Mouse (Mus musculus): ENCODE data around the gene Tuft1. TPM values are rescaled to one million over a fixed set of nuclear protein-coding genes. Genes with fewer than 3 reads are reported as not detected.
A peak's percentile ranks its signal among the peaks of the same experiment; 100 is the strongest.
"Not testable (repeated sequence)": the region's sequence is repeated elsewhere in the genome, so short reads cannot be mapped to it uniquely, and the experiment has no call there.

Gene Tuft1
- total RNA-seq, 2 experiments from 2014 or later, result 6.6 to 7.4 TPM

DNA sequence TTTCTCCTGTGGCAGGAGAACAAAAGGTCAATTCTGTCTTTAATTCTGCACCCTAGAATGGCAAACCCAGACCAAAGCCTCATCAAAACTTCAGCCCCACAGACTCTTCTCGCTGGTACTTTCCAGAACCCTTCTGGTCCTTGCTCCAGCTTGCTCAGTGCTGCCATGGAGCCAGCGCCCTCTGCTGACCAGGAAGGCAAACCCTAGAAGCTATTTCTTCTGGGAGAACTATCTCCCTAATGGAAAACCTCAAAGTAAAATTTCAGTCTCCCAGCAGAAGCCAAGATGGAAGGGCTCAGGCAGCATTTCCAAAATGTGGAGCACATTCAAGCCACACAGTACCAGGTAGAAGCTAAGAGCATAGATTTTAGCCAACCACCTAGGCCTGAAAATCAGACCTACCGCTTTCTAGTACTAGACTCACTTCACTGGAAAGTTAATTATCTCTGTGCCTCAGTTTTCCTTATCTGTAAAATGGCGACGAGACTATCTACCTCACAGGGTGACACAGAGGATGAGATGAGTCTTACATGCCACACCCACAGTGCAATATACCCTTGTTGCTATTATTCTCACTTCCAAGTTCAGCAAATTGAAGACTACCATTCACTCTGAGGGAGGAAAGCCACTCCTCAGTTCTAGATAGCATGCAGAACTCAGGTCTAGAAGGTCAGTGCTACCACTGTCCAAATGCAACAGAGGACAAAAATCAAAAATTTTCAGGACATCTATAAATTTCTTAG lies 6.6 kb upstream of the Tuft1 start:
- 0 out of 2 replicates have a peak, but pooled peaks have one; percentile 43 for ATAC-seq (replicated peaks; ENCODE audit: low FRiP score, low TSS enrichment, poor library complexity, severe bottlenecking)

DNA sequence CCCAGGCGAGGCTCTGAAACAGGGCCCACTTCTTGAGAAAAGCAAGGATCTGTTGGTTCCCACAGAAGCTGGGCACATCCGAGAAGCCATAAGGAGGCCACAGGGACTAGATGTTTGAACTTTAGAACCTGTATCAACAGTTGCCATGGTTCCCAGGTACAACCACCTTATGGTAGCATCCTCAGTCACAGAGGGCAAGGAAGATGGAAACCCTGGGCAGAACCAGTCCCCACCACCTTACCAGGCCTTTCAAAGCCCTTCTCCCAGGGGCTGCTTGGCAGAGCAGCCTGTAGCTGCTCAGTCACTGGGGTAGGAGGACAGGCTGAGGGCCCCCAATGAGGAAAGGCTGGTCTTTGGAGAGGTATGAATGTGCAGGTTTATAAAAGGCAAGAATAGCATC lies 2.2 kb upstream of the Tuft1 start:
- not testable (repeated sequence) for ATAC-seq (replicated peaks; ENCODE audit: low FRiP score, low TSS enrichment, poor library complexity, severe bottlenecking)

DNA sequence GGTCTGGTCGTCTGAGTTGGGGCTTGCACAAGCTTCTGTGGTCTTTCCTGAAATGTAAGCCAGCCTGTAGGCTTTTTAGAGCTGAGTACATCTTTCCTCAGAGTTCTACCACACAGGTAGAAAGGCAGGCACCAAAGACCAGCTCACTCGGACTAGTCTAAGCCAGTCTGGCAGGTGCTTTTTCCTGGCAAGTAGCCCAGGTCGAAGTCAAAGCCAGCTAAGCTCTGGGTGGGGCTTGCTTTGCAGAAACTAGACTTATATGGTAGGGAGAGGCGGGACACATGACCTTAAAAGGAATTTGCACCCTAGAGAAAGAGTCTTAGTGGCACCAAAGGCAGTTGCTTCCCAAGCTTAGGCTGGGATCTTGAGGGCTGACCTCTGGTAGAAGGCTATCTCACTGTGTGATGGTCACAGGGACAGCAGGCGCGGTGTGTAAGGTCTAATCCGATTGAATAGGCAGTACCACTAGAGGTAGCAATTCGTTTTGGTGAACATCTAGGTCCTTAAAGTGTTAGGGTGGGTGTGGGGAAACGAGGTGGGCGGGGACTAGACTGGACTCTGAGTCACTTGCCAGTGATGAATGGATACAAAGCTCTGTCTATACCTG lies 573 bp upstream of the Tuft1 start:
- peak; percentile 76 for ATAC-seq (replicated peaks; ENCODE audit: low FRiP score, low TSS enrichment, poor library complexity, severe bottlenecking)

DNA sequence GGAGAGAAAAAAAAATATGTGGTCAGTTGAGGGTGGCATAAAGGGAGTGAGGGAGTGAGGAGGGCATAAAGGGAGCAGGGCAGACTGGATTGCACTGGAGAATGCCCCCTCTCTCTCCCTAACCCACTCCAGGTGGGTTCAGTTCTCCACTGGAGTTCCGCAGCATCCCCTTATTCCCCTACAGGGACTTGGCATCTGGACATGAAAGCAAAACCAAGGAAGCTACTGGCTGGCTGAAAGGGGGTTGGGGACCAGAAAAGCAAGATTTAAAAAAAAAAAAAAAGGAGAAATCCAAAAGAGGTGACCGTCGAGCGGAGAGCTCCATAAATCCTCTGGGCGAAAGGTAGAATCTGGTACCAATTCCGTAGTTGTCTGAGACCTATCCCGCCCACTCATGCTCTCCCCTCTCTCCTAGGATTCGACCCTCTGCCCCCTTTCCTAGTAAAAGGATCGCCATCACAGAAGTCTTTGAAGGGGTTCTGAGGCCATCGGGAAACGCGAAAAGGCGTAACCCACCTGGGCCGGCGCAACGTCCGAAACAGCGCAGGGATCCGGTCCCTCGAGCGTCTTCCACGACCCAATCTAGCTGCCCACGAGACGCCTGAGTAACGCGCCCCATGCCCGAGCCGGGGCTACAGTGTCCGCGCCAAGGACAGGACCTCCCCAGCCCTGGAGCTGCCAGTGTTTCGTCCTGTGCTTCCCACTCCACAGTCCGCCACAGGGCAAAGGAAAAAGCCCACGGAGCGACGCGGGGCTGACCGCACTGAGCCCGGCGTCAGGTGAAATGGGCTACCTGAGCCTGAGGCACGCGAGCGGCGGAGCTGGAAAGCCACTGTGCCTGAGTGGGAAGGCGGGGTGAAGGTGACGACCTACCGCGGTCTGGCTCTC lies 576 bp downstream of the Tuft1 start:
- ATAC-seq (replicated peaks; ENCODE audit: low FRiP score, low TSS enrichment, poor library complexity, severe bottlenecking), result not testable (repeated sequence)

DNA sequence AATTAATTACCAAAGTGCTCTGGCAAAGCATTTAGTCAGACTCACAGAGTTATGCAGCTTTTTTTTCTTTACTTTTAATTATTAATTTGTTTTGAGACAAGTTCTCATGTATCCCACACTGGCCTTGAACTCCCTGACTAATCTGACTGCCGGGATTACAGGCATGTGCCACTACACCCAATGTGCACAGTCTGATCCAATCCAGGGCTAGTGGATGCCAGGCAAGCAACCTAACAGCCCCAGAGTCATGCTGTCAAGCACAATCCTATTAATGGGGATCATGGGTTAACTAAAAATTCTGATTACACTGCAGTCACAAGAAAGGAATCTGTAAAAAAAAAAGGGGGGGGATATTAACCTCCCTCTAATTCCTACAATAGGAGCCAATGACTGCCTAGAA lies 4.7 kb downstream of the Tuft1 start:
- not testable (repeated sequence) for ATAC-seq (replicated peaks; ENCODE audit: low FRiP score, low TSS enrichment, poor library complexity, severe bottlenecking)

DNA sequence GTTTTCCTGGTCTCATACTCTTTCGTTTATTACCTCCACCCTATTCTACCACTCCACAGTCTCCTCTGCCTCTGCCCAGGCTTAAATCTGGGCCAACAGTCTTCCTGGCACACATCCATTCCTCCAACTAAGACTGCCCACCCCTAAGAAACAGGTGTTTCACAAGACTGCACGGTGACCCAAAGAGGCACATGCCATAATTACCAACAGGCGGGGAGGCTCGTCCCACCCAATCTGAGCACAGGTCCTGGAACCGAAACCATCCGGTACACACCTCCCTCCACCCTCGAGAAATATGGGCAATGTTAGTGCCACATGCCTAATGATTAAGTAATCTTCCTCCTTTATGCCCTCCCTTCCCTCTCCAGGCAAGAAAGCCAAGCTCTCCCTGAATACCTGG lies 8.3 kb downstream of the Tuft1 start:
- ATAC-seq (replicated peaks; ENCODE audit: low FRiP score, low TSS enrichment, poor library complexity, severe bottlenecking), result no peak

DNA sequence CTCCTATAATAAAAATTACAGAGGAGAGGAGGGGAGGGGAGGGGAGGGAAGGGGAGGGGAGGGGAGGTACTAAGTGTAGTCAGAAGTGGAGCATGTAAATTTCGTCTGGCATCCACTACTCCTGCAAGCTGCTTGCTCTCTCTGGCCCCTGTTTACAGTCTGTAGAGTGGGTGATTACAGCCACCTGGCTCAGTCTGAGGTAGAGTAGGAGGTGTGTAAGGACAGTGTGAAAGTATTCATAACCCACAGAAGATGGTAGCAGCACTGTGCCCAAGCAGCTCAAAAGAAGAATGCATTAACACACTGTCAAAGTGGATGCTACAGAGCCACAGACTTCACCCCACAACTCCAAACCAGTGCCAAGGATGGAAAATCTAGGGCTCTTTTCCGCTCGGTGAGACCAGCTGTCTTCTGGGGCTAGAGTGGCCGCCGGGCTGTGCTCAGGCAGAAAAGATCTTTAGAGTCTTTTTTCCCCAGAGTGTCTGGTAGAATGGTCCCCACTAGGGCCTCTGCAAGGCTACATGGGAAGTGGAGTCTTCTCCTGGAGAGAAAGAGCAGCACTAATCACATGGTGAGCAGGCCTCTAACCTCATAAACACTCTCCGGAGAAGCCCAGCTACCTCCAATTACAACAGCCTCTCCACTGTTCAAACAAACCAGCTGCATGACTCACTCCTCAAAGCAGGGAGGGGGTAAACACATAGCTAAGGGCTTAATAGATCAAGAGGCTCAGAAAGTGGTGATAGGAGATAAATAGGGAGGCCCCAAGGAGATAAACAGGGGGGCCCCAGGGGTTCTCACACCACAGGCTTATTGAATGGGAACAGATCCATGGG lies 9.7 kb downstream of the Tuft1 start:
- ATAC-seq (replicated peaks; ENCODE audit: low FRiP score, low TSS enrichment, poor library complexity, severe bottlenecking), result peak; percentile 53

DNA sequence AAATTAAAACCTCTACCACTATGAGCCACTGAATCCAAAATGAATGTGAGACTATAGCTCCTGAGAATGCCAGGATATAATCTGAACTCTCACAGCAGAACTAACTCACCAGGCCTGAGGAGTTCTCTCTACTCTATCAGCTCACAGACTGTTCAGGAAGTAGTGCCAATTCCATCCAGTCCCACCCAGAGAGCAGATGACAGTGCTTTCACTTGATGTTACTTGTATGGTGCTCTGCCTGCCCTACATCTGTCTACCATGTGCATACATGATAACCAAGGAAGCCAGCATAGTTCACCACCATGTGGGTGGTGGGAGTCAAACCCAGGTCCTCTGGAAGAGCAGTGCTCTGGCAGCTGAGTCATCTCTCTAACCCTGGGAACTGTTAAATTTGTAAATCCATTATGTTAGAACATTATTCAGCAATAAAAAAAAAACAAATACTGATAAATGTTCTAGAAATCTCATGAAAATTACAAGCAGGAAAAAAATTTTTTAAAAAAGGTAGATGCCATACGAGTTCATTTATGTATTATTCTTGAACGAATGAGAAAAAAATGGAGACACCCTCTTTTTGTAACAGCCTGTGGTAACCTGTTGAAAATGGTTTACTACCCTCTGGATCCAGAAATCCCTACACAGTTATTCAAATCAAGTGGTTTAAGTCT lies 16.0 kb downstream of the Tuft1 start, which contains the start of gene Gm10972:
Gm10972 (plus strand) TSS at position 618 of the 668 bp plus-strand sequence.
- ATAC-seq (replicated peaks; ENCODE audit: low FRiP score, low TSS enrichment, poor library complexity, severe bottlenecking), result peak; percentile 65

DNA sequence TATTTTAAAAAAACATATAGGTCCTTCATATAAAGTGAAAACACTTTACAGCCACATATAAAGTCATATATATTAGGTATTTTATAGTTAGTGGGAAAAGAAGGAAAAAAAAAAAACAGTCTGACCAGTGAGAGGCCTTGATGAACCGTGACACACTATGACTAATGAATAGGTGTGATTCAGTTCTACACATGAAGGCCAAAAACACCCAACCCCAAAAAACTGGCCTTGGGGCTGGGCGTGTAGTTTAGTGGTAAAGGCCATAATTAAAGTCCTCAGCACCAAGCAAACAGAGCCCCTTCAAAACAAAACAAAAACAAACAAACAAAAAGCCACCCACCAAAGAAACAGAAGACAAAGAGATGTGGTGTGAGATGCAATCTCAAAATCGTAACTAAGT lies 28.8 kb downstream of the Tuft1 start:
- ATAC-seq (replicated peaks; ENCODE audit: low FRiP score, low TSS enrichment, poor library complexity, severe bottlenecking), result no peak

DNA sequence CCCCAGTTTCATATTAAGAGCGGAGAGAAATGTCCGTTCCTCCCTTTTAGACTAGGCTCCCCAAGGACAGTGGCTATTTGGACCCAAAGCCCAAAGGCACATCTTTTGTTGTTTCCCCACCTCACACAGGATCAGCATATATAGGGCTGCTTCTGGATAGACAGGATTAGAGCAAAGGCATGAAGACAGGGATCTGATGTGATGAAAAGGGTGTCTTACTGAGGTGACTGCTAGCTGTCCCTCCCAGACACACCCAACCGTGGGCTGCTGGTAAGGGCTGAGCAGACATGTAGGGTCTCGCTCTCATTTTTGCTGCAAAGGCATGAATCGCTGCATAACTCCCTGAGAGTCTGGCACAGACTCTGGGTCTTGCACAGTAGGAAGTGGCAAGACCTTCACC lies 30.0 kb downstream of the Tuft1 start:
- no peak for ATAC-seq (replicated peaks; ENCODE audit: low FRiP score, low TSS enrichment, poor library complexity, severe bottlenecking)

DNA sequence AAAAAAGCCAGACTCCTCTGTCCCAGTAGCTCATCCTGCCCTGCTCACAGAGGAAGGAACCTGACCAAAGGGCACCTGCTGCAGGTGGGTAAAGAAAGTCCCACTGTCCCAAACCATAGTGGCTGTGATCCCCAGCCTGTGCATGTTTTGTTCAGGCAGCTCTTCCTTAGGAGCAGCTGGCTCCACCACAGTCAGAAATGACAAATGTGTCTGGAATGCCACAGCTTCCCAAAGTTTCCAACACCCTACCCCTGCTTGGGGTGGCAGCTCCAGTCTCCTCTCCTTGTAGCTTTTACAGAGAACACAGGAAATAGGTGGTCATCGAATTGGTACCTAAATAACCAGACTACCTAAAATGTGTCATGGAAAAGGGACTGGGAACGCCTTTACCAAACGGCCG lies 34.4 kb downstream of the Tuft1 start:
- no peak for ATAC-seq (replicated peaks; ENCODE audit: low FRiP score, low TSS enrichment, poor library complexity, severe bottlenecking)

DNA sequence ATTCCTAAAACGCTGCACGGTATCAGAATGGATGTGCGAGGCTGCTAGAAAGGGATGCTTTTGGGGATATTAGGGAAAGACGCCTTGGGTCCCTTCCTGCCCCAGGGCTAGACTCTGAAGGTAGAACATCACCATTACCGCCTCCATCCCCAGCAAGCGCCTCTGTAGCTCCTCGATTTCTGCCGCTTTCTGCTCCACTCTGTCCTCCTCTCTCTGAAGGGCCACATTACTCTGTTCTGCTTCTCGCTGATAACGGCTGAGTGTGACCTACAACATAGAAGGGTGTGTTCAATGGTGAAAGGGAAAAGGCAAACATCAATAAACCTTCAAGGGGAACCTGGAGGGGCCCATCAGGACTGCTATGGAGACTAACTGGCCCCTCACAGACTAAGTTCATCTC lies 36.1 kb downstream of the Tuft1 start:
- no peak; the same call in 1 of the 2 replicates for ATAC-seq (replicated peaks; ENCODE audit: low FRiP score, low TSS enrichment, poor library complexity, severe bottlenecking)

DNA sequence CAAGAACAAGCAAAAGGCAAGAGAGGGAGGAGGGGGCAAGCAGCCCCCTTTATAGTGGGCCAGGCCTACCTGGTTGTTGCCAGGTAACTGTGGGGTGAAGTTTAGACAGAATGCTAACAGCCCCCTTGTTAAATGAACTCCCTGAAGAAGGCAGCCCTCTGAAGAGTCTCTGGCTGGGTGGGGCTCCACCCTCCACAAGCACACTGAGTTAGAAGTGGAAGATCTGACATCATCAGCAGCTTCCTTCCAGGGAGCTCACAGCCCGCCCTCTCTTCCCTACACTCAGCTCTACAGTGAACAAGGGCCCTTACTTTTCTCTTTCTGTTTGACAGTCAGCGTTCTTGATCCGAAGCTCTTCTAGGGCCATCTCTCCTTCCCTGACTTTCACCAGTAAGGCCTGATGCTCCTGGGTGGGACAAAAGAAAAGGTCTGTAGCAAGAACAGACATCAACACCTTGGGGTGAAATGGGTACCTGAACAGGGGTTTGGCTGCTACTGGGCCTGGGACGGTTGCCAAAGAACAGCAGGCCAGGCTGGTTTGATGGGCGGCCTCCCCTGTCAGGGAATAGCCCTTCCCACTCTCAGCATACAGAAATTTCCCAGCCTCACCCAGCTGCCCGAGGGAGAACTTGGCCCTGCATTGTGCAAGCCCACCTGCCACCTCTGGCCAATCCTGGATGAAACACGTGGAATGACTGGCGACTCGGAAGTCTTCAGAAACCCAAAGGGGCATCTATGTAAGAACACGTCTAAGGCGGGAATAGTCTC lies 36.7 kb downstream of the Tuft1 start:
- ATAC-seq (replicated peaks; ENCODE audit: low FRiP score, low TSS enrichment, poor library complexity, severe bottlenecking), result no peak

DNA sequence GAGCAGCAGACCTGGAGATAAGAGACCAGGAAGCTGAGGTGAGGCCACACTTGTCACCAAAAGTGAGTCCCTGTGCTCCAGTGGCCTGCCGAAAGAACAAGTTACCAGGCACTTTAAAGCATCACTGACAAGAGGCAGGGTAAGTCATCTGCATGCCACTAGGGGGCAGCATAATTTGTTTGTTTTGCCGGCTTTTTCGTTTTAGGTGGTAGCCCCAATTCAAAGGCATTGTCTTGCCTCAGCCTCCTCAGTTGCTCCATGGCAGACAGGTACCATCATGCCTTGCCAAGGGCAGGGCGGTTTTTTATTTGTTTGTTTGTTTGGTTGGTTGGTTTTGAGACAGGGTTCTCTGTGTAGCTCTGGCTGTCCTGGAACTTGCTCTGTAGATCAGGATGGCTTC lies 42.0 kb downstream of the Tuft1 start:
- ATAC-seq (replicated peaks; ENCODE audit: low FRiP score, low TSS enrichment, poor library complexity, severe bottlenecking), result peak; percentile 66

DNA sequence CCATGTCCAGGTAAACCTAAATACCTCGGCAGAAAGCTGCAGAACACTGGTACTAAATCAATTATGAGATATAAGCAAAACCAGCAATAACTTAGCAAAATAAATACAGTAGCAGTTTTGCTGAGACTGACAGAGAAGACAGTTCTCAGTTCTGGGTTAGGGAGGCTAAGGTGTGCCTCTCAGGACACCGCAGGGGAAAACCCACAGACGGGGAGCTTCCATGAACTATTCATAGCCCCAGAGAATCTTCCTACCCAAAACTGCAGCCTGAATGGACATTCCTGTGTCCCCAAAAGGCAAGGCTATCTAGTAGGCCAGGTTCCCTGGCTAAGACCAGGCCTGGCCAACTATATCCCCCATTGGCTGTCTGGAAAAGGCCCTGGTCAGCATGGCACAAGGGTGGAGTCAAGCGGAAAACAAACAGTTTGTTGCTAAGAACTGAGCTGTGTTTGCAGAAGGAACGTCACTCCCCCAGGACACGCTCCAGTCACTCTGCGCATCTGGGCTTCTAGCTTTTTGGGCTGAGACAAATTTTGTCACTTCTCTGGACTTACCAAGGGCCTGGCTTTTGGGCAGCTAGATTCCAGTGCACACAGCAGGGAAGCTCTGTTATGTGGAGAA lies 45.3 kb downstream of the Tuft1 start:
- no peak for ATAC-seq (replicated peaks; ENCODE audit: low FRiP score, low TSS enrichment, poor library complexity, severe bottlenecking)

DNA sequence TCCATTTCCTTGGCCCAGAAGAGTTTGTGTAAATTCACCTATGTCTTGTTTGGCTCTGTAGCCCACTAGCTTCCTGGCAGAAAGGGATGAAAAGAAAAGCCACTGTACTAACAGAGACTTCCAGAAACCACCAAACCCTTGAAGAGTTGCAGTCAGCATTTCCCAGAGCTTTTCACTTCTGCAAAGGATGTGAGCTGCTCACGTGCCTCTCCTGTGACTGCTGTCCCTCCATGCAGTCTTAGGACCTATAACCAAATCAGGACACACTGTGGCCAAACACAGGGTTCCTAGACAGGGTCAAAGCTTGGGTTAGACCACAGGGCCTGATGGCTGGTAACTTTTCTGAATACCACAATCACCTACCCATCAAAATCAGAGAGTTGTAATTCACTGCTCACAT lies 46.4 kb downstream of the Tuft1 start:
- no peak for ATAC-seq (replicated peaks; ENCODE audit: low FRiP score, low TSS enrichment, poor library complexity, severe bottlenecking)

DNA sequence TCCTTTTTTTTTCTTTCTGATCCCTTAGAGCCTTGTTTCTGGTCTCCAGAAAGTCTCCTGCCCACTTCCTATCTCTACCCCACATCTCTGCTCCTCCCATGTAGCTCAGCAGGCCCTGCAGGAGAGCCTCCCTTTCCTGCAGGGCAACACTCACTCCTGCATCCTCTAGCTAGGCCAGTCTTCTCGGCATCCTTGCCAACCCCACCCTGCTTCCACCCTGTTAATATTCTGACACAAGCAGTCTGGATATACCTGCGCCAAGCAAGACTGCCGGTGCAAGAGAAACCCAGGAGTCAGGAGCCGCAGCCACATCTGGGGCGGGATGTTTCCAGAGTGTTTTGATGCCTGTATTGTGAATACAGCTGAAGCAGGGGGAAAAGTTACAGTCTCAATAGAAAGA lies 46.8 kb downstream of the Tuft1 start:
- no peak for ATAC-seq (replicated peaks; ENCODE audit: low FRiP score, low TSS enrichment, poor library complexity, severe bottlenecking)

DNA sequence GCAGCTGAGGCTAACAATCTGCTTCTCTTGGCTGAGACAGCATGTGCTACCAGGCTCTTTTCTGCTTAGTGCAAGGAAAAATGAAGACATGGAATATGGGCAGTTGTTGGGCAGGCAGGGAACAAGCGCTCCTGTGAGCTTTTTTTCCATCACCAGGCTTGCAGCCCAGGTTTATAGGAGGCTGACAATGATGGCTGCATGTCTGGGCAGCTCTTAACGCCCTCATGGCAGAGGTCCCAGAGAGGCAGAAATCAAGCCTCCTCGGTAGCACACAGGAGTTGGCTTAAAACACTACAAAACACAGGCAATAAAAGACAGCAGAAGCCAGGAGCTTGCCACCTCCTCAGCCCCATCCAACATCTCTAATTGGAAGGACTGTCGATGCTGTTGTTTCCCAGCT lies 47.3 kb downstream of the Tuft1 start:
- ATAC-seq (replicated peaks; ENCODE audit: low FRiP score, low TSS enrichment, poor library complexity, severe bottlenecking), result no peak

Data from megakaryocyte-erythroid progenitor cell, adult 5-6 weeks (primary cell).